Mouse (Mus musculus): ENCODE measurements around the gene Retreg3. TPM values are rescaled to one million over a fixed set of nuclear protein-coding genes. Genes with fewer than 3 reads are reported as not detected.

The Retreg3 gene
- polyA plus RNA-seq, 1 experiment = 55.0 TPM

DNA sequence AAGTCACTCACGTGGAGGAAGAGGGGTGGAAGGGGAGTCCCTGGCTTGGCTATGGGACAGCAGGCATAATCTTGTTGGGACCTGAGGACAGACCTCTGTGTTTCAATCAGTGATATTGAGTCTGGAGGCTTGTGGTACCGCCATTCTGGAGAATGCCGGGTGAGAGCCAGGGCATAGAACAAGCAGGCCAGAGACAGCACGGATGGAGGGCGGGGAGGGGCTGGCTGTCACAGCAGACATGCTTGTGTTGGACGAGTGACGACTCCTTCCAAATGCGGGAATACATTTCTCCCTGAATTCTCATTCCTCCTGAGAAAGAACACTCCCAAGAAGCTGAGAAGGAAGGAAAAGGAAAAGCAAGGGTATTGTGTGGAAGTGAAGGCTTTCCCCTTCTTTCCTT is 68.1 kb downstream of the Retreg3 start:
- peaks cover 25% of the 10 kb centered on the region for H3K4me1 ChIP-seq (ENCODE audit: control insufficient read depth, insufficient read depth, insufficient read length, low read length)
- 88% methylated on average over 8 of the region's 8 CpGs for WGBS
- H3K36me3 ChIP-seq (ENCODE audit: control insufficient read depth, insufficient read depth, low read length) = peaks cover 22% of the 10 kb centered on the region
- no peak overlapping the region for H3K27ac ChIP-seq (ENCODE audit: insufficient read depth, low read depth, low read length)
- TF ChIP-seq CTCF (IDR thresholded peaks at IDR 0.05; ENCODE audit: extremely low read depth, insufficient read length, insufficient replicate concordance, low read depth, low read length) = no peak
- no peak for TF ChIP-seq POLR2A (IDR thresholded peaks at IDR 0.05; ENCODE audit: low read depth, low read length)
- no peak overlapping the region for H3K4me3 ChIP-seq (ENCODE audit: low read depth, low read length)
- no peaks in the 10 kb centered on the region for H3K27me3 ChIP-seq (ENCODE audit: control insufficient read depth, insufficient read depth, low read length)

DNA sequence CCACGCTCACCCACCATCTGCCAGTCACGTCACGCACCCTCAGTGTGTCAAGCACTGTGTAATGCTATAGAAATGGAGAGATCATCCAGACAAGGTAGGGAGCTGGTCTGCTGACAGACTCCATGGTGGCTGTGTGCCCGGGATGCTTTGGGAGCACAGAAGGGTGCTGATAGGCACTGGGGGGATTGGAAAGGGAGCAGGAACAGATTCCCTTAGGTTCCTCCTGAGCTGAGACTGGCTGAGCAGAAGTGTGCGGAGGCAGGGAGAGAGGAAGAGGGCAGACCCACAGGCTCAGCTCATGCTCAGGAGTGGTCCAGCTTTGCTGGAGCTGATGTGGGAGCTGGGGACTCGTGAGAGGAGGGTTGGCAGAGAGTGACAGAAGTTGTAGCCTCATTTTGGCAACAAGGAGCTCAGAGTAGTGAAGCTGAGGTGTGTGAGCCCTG is 68.6 kb downstream of the Retreg3 start:
- TF ChIP-seq POLR2A (IDR thresholded peaks at IDR 0.05; ENCODE audit: low read depth, low read length) (no peak), CTCF (IDR thresholded peaks at IDR 0.05; ENCODE audit: extremely low read depth, insufficient read length, insufficient replicate concordance, low read depth, low read length) (no peak)
- WGBS = 91% methylated on average over 6 of the region's 6 CpGs
- Histone ChIP-seq H3K4me3 (ENCODE audit: low read depth, low read length) (no peak overlapping the region), H3K27ac (ENCODE audit: insufficient read depth, low read depth, low read length) (no peak overlapping the region), H3K27me3 (ENCODE audit: control insufficient read depth, insufficient read depth, low read length) (no peaks in the 10 kb centered on the region), H3K36me3 (ENCODE audit: control insufficient read depth, insufficient read depth, low read length) (peaks cover 25% of the 10 kb centered on the region), H3K4me1 (ENCODE audit: control insufficient read depth, insufficient read depth, insufficient read length, low read length) (peaks cover 22% of the 10 kb centered on the region)

DNA sequence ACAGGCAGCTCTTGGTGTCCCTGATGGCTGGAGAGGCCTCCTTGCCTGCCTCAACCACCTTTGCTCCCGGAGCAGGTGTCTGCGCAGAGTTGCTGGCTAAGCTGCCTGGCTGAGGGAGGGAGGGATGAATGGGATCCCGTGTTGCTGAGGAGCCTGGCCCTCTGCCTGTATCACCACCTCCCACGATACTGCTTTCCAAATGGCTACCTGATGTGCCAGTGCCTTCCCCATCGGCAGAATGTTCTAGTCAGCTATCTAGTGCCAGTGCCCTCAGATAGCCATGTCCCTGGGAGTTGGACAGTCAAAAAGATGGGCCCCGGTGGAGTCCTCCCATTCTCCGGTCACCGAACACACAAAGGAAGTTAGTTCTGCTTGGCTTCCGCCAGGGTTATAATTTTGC is 69.3 kb downstream of the Retreg3 start:
- H3K27ac ChIP-seq (ENCODE audit: insufficient read depth, low read depth, low read length) = no peak overlapping the region
- no peaks in the 10 kb centered on the region for H3K27me3 ChIP-seq (ENCODE audit: control insufficient read depth, insufficient read depth, low read length)
- WGBS = 88% methylated on average over 9 of the region's 9 CpGs
- peaks cover 17% of the 10 kb centered on the region for H3K4me1 ChIP-seq (ENCODE audit: control insufficient read depth, insufficient read depth, insufficient read length, low read length)
- peaks cover 28% of the 10 kb centered on the region for H3K36me3 ChIP-seq (ENCODE audit: control insufficient read depth, insufficient read depth, low read length)
- no peak overlapping the region for H3K4me3 ChIP-seq (ENCODE audit: low read depth, low read length)
- TF ChIP-seq CTCF (IDR thresholded peaks at IDR 0.05; ENCODE audit: extremely low read depth, insufficient read length, insufficient replicate concordance, low read depth, low read length) (no peak), POLR2A (IDR thresholded peaks at IDR 0.05; ENCODE audit: low read depth, low read length) (no peak)

DNA sequence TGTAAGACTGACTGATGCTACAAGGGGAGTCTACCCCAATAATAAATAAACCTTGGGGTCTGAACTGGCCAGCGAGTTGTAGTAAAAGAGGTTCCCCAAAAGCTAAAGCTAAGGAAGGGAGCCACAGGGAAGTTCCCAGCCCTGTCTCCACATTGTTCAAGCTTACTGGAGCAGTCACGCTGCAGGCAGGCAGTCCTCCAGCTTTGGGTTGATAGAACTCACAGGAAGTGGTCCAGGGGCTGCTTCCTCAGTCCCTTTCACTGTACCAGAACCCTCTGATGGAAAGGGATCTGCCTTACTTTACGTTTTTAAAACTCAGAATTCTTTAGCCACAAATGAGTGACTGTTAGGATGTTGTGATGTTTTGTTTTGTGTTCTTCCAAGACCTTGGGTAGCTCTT is 72.2 kb downstream of the Retreg3 start:
- Histone ChIP-seq H3K27ac (ENCODE audit: insufficient read depth, low read depth, low read length) (no peak overlapping the region), H3K4me3 (ENCODE audit: low read depth, low read length) (no peak overlapping the region), H3K27me3 (ENCODE audit: control insufficient read depth, insufficient read depth, low read length) (no peaks in the 10 kb centered on the region), H3K4me1 (ENCODE audit: control insufficient read depth, insufficient read depth, insufficient read length, low read length) (peaks cover under 1% of the 10 kb centered on the region; the same call in 1 of the 2 replicates), H3K36me3 (ENCODE audit: control insufficient read depth, insufficient read depth, low read length) (peaks cover 51% of the 10 kb centered on the region)
- TF ChIP-seq CTCF (IDR thresholded peaks at IDR 0.05; ENCODE audit: extremely low read depth, insufficient read length, insufficient replicate concordance, low read depth, low read length) (no peak), POLR2A (IDR thresholded peaks at IDR 0.05; ENCODE audit: low read depth, low read length) (no peak)
- WGBS = 91% methylated on average over 3 of the region's 3 CpGs

DNA sequence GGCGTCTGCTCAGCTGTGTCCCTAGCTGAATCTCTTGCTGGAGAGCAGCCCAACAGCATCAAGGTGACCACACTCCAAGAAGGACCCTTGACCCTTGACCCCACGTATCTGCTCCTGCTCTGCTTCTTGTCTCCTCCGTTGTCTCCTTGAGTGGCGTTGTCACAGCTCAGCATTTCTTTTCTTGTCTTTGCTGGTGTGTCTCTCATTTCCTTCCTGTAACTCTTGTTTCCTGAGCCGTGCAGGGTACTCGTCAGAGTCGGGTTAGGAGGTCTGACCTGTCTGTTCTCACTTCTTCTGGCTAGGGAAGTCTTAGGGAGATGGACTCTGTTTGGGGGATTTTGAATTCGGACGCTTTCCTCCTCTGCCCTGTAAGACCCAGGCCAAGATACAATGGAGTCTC is 73.3 kb downstream of the Retreg3 start:
- no peak overlapping the region for H3K4me3 ChIP-seq (ENCODE audit: low read depth, low read length)
- WGBS = 65% methylated on average over 9 of the region's 9 CpGs
- no peak overlapping the region for H3K27ac ChIP-seq (ENCODE audit: insufficient read depth, low read depth, low read length)
- H3K27me3 ChIP-seq (ENCODE audit: control insufficient read depth, insufficient read depth, low read length) = no peaks in the 10 kb centered on the region
- TF ChIP-seq CTCF (IDR thresholded peaks at IDR 0.05; ENCODE audit: extremely low read depth, insufficient read length, insufficient replicate concordance, low read depth, low read length) = no peak
- no peak for TF ChIP-seq POLR2A (IDR thresholded peaks at IDR 0.05; ENCODE audit: low read depth, low read length)
- H3K4me1 ChIP-seq (ENCODE audit: control insufficient read depth, insufficient read depth, insufficient read length, low read length) = no peaks in the 10 kb centered on the region; the same call in 1 of the 2 replicates
- peaks cover 54% of the 10 kb centered on the region for H3K36me3 ChIP-seq (ENCODE audit: control insufficient read depth, insufficient read depth, low read length)

Other genes starting within 250 kb of the Retreg3 start
- 55.2 and 106 TPM in 2 replicates for gene Stat3, start 180.4 kb downstream of the Retreg3 start, polyA plus RNA-seq (2012; rRNA removed)
- gene Cavin1, start 149.0 kb downstream of the Retreg3 start, polyA plus RNA-seq (2012; rRNA removed) = 27.4 and 42.8 TPM in 2 replicates
- gene Atp6v0a1, start 110.4 kb downstream of the Retreg3 start, polyA plus RNA-seq (2012; rRNA removed) = 43.5 and 69.5 TPM in 2 replicates
- gene Naglu, start 49.9 kb downstream of the Retreg3 start, polyA plus RNA-seq (2012; rRNA removed) = 11.8 and 19.1 TPM in 2 replicates
- gene Hsd17b1, start 41.5 kb downstream of the Retreg3 start, polyA plus RNA-seq (2012; rRNA removed) = 0.20 and 0.28 TPM in 2 replicates
- gene Coasy, start 37.3 kb downstream of the Retreg3 start, polyA plus RNA-seq (2012; rRNA removed) = 26.3 and 38.9 TPM in 2 replicates
- gene Mlx, start 32.6 kb downstream of the Retreg3 start, polyA plus RNA-seq (2012; rRNA removed) = 54.1 and 100 TPM in 2 replicates
- 0.22 and 0.46 TPM in 2 replicates for gene Psmc3ip, start 24.5 kb downstream of the Retreg3 start, polyA plus RNA-seq (2012; rRNA removed)
- gene Tubg1, start within 50 bp of the Retreg3 start, polyA plus RNA-seq (2012; rRNA removed) = 13.2 and 16.2 TPM in 2 replicates
- 1.1 and 2.2 TPM in 2 replicates for gene Tubg2, start 36.0 kb upstream of the Retreg3 start, polyA plus RNA-seq (2012; rRNA removed)
- gene Cntnap1, start 50.6 kb upstream of the Retreg3 start, polyA plus RNA-seq (2012; rRNA removed) = 2.7 and 2.8 TPM in 2 replicates
- 33.0 and 84.5 TPM in 2 replicates for gene Plekhh3, start 51.5 kb upstream of the Retreg3 start, polyA plus RNA-seq (2012; rRNA removed)
- 18.4 and 25.7 TPM in 2 replicates for gene Ccr10, start 55.5 kb upstream of the Retreg3 start, polyA plus RNA-seq (2012; rRNA removed)
- gene Ezh1, start 106.6 kb upstream of the Retreg3 start, polyA plus RNA-seq (2012; rRNA removed) = 7.9 and 20.0 TPM in 2 replicates
- 15.1 and 25.8 TPM in 2 replicates for gene Ramp2, start 126.1 kb upstream of the Retreg3 start, polyA plus RNA-seq (2012; rRNA removed)
- 28.9 and 64.8 TPM in 2 replicates for gene Vps25, start 133.8 kb upstream of the Retreg3 start, polyA plus RNA-seq (2012; rRNA removed)
- gene Wnk4, start 140.7 kb upstream of the Retreg3 start, polyA plus RNA-seq (2012; rRNA removed) = 3.0 and 7.9 TPM in 2 replicates
- gene Cntd1, start 159.1 kb upstream of the Retreg3 start, polyA plus RNA-seq (2012; rRNA removed) = 0.09 and 0.20 TPM in 2 replicates
- 174 and 479 TPM in 2 replicates for gene Coa3, start 159.2 kb upstream of the Retreg3 start, polyA plus RNA-seq (2012; rRNA removed)
- gene Becn1, start 182.4 kb upstream of the Retreg3 start, polyA plus RNA-seq (2012; rRNA removed) = 157 and 163 TPM in 2 replicates
- 19.9 and 36.7 TPM in 2 replicates for gene Psme3, start 196.3 kb upstream of the Retreg3 start, polyA plus RNA-seq (2012; rRNA removed)
- gene Aoc2, start 205.2 kb upstream of the Retreg3 start, polyA plus RNA-seq (2012; rRNA removed) = 2.7 and 5.9 TPM in 2 replicates
- 6.6 and 8.9 TPM in 2 replicates for gene Aoc3, start 210.7 kb upstream of the Retreg3 start, polyA plus RNA-seq (2012; rRNA removed)
- 8.8 and 9.7 TPM in 2 replicates for gene G6pc, start 247.7 kb upstream of the Retreg3 start, polyA plus RNA-seq (2012; rRNA removed)